Mouse (Mus musculus) spleen, adult 2 months (tissue): Measurements from ENCODE around the gene Rasgef1b. TPM values are rescaled to one million over a fixed set of nuclear protein-coding genes. Genes with fewer than 3 reads are reported as not detected.

Source experiments
- DNase-seq, 2 experiments: peaks; one replicate each; pipeline versions ENCODE4 v3.0.0 to v3.0.0-alpha.2; 2012 to 2021; ENCODE audit warnings: low spot score in 2 of 2, low read depth in 1 of 2
- H3K27ac ChIP-seq: fragments of 200-500 bp; 2 replicates; pipeline ENCODE4 v1.5.1; 2012; ENCODE audit warnings: low read length, inconsistent platforms; ENCODE audit not compliant: insufficient read depth
- H3K27me3 ChIP-seq: fragments of 200-500 bp; 2 replicates; pipeline ENCODE4 v1.6.1; 2012; ENCODE audit warnings: mild to moderate bottlenecking, moderate library complexity, low read length, inconsistent platforms; ENCODE audit not compliant: control insufficient read depth, insufficient read depth
- H3K36me3 ChIP-seq: fragments of 200-500 bp; 2 replicates; pipeline ENCODE4 v1.6.1; 2012; ENCODE audit warnings: mild to moderate bottlenecking, low read length, inconsistent platforms; ENCODE audit not compliant: control insufficient read depth, insufficient read depth
- H3K4me1 ChIP-seq: fragments of 200-500 bp; 2 replicates; pipeline ENCODE4 v1.6.1; 2011; ENCODE audit warnings: inconsistent platforms; ENCODE audit not compliant: control insufficient read depth, insufficient read depth, insufficient read length
- H3K4me3 ChIP-seq: fragments of 200-500 bp; 2 replicates; pipeline ENCODE4 v1.5.1; 2011; ENCODE audit warnings: mild to moderate bottlenecking, inconsistent platforms; ENCODE audit not compliant: insufficient read depth, insufficient read length; ENCODE audit errors: extremely low read depth
- CTCF ChIP-seq: fragments of 200-500 bp; IDR thresholded peaks from 2 replicates; pipeline ENCODE4 v1.5.1; 2011; ENCODE audit warnings: mild to moderate bottlenecking, inconsistent platforms; ENCODE audit not compliant: insufficient read depth, insufficient read length, insufficient replicate concordance; ENCODE audit errors: extremely low read depth
- POLR2A ChIP-seq: fragments of 200-500 bp; IDR thresholded peaks from 2 replicates; pipeline ENCODE4 v1.6.1; 2011; ENCODE audit warnings: low read depth, low read length, inconsistent platforms
- WGBS: fragments of 180-500 bp; shearing (Covaris S2); methylation state at CpG from one replicate; pipeline ENCODE4 v1.1.7; 2018; 5-methylcytosine and 5-hydroxymethylcytosine counted together
- polyA plus RNA-seq: library from polyadenylated mRNA; depleted of rRNA; stranded (reverse); fragments of >200 nt; gene quantifications from 2 replicates; pipeline ENCODE4 v1.2.3, GENCODE M21; 2012

The Rasgef1b gene
- polyA plus RNA-seq, 1 experiment = 13.9 TPM

- Histone ChIP-seq H3K4me1 (peaks cover 18% of the 10 kb centered on the region; the same call in 1 of the 2 replicates), H3K36me3 (no peaks in the 10 kb centered on the region), H3K27ac (peak overlapping the region; percentile 39; the same call in 1 of the 2 replicates), H3K4me3 (no peak overlapping the region), H3K27me3 (no peaks in the 10 kb centered on the region)
- peak in 1 of 2 experiments; percentile 63 for DNase-seq
- 45% methylated on average over 5 of the region's 5 CpGs for WGBS
- TF ChIP-seq CTCF (no peak), POLR2A (no peak)
These were observed 394.8 kb downstream of the Rasgef1b start for GRCm38 (mm10) chr5:99334017-99334416.

- Histone ChIP-seq H3K27me3 (no peaks in the 10 kb centered on the region), H3K36me3 (no peaks in the 10 kb centered on the region), H3K27ac (no peak overlapping the region), H3K4me1 (peaks cover 18% of the 10 kb centered on the region; the same call in 1 of the 2 replicates), H3K4me3 (no peak overlapping the region)
- DNase-seq = no peak
- WGBS = 87% methylated on average over 2 of the region's 2 CpGs
- TF ChIP-seq POLR2A (no peak), CTCF (no peak)
These were observed 396.8 kb downstream of the Rasgef1b start for GRCm38 (mm10) chr5:99332021-99332420.

GRCm38 (mm10) chr5:99329065-99329464, 399.8 kb downstream of the Rasgef1b start:
- Histone ChIP-seq H3K36me3 (no peaks in the 10 kb centered on the region), H3K4me3 (no peak overlapping the region), H3K4me1 (peaks cover 4% of the 10 kb centered on the region; the same call in 1 of the 2 replicates), H3K27me3 (no peaks in the 10 kb centered on the region), H3K27ac (no peak overlapping the region)
- TF ChIP-seq POLR2A (no peak), CTCF (no peak)
- DNase-seq = no peak
- 70% methylated on average over 6 of the region's 6 CpGs for WGBS

DNA sequence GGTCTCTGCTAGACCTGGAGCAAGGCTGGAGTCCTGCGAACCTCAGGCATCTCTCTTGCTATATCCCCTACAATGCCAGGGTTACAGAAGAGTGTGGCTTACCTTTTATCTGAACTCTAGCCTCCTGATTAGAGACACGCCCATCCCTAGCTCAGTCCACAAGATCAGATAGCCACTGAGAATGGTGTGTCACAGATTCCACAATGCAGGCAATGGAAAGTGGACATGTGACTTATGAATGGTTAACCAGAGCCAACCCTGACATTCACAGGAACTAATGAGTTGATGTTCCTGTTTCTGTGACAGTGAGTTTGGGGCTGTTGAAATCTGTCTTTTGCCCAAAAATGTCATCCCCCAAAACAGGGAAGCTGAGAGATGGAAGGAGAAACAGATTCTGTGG, 401.8 kb downstream of the Rasgef1b start:
- DNase-seq = peak in 1 of 2 experiments; percentile 14
- 89% methylated on average over 2 of the region's 2 CpGs for WGBS
- no peaks in the 10 kb centered on the region for H3K27me3 ChIP-seq

DNA sequence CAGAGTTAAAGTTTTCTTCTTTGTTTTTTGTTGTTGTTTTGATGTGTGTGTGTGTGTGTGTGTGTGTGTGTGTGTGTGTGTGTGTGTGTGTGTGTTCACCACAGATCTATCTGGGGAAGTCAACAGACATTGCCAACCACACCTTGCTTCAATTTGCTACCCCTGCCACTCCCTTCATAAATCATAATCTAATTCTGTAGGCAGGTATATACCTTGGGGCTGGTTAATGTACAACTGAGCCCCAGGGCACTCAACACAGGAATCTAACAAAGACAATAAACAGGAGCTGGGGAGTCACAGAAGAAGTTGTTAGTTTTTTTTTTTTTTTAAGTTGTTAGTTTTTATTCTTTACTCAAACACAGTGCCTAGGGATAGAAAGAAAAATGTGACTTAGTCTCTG, 403.6 kb downstream of the Rasgef1b start:
- Histone ChIP-seq H3K4me3 (no peak overlapping the region), H3K4me1 (no peaks in the 10 kb centered on the region; the same call in 1 of the 2 replicates), H3K27me3 (no peaks in the 10 kb centered on the region), H3K36me3 (no peaks in the 10 kb centered on the region), H3K27ac (no peak overlapping the region)
- TF ChIP-seq CTCF (no peak), POLR2A (no peak)
- DNase-seq = no peak

More for the DNA sequence above, 401.8 kb downstream of the Rasgef1b start:
- no peaks in the 10 kb centered on the region; the same call in 1 of the 2 replicates for H3K4me1 ChIP-seq
- TF ChIP-seq CTCF = no peak
- no peak for TF ChIP-seq POLR2A
- no peak overlapping the region for H3K4me3 ChIP-seq
- H3K27ac ChIP-seq = no peak overlapping the region
- H3K36me3 ChIP-seq = no peaks in the 10 kb centered on the region

DNA sequence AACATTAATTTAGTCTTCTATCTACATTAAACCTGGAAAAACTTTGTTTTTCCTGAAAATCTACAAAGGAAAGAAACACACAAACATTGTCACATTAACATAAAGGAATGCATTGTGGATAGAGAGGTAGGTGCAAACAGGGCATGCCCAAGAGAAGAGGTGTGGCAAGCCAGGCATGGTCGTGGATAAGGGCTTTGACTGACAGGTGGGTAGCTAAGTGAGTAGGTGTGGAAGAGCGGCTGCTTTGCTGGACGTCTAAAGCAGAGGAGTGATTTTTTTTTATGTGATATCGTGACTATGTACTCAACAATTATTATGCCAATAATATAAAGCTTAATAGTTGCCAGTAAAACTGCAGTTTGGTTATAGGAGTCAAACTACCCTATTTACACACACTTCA, 408.1 kb downstream of the Rasgef1b start:
- H3K4me3 ChIP-seq = no peak overlapping the region
- no peaks in the 10 kb centered on the region for H3K27me3 ChIP-seq
- DNase-seq = no peak
- H3K4me1 ChIP-seq = no peaks in the 10 kb centered on the region
- WGBS = 72% methylated on average over 4 of the region's 4 CpGs
- no peak for TF ChIP-seq POLR2A
- TF ChIP-seq CTCF = no peak
- no peak overlapping the region for H3K27ac ChIP-seq
- H3K36me3 ChIP-seq = no peaks in the 10 kb centered on the region

GRCm38 (mm10) chr5:99297939-99298338, 430.9 kb downstream of the Rasgef1b start:
- WGBS = 90% methylated on average over 4 of the region's 4 CpGs
- no peak for TF ChIP-seq POLR2A
- no peak for TF ChIP-seq CTCF

More at GRCm38 (mm10) chr5:99297939-99298338, 430.9 kb downstream of the Rasgef1b start:
- Histone ChIP-seq H3K4me1 (peaks cover 3% of the 10 kb centered on the region; the same call in 1 of the 2 replicates), H3K36me3 (no peaks in the 10 kb centered on the region), H3K27me3 (no peaks in the 10 kb centered on the region), H3K27ac (no peak overlapping the region), H3K4me3 (no peak overlapping the region)
- DNase-seq = no peak
